Mouse (Mus musculus): ENCODE data around the gene Napa. TPM values are rescaled to one million over a fixed set of nuclear protein-coding genes. Genes with fewer than 3 reads are reported as not detected.
A peak's percentile ranks its signal among the peaks of the same experiment; 100 is the strongest.

Gene Napa
- polyA plus RNA-seq, 1 experiment from 2014 or later: 247 TPM

DNA sequence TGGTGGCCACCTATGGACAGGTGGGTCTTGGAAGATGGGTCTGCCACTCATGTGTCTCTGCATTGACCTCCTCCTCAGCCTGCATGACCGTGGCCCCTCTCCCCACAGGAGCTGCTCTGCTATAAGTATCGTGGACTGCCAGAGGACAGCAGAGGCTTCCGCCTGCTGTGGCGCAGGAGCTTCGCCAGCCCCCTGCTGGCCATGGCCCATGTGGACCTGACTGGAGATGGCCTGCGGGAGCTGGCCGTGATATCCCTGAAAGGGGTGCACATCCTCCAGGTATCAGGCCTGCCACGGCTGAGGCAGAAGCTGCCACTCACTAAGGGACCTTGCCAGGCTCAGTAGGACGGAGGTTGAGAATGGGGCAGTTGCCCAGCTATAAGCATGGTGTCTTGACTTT is 27.6 kb downstream of the Napa start:
- WGBS: 85% methylated on average over 9 of the region's 9 CpGs

DNA sequence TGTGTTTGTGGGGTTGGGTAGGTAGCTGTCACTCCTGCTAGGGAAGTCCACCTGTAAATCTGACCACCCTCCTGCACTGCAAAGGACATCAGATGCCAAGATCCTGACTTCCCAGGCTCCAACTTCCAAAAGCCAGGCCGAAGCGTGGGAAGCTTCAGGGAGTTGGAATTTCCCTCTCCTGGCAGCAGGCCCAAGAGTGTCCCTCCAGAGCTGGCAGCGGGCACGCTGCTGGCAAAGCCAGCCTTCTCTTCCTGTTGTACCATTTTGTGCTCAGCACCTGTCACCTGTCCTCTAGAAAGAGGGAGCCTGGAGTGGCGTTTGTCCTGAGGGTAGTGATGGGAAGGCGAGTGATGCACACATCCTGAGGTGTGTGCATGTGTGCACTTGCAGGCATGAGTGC is 30.1 kb downstream of the Napa start:
- Histone ChIP-seq H3K27ac (replicated peaks) (no peak overlapping the region), H3K9me3 (no peaks in the 10 kb centered on the region), H3K36me3 (peaks cover 28% of the 10 kb centered on the region), H3K27me3 (no peaks in the 10 kb centered on the region), H3K9ac (no peak overlapping the region), H3K4me3 (no peak overlapping the region), H3K4me1 (replicated peaks) (peaks cover 46% of the 10 kb centered on the region), H3K4me2 (no peak overlapping the region)
- 87% methylated on average over 6 of the region's 6 CpGs for WGBS
- no peak for ATAC-seq (ENCODE audit: low read depth)

More for the DNA sequence above, 27.6 kb downstream of the Napa start:
- Histone ChIP-seq H3K4me1 (replicated peaks) (peaks cover 26% of the 10 kb centered on the region), H3K4me2 (no peak overlapping the region), H3K36me3 (peaks cover 28% of the 10 kb centered on the region), H3K9me3 (no peaks in the 10 kb centered on the region), H3K27me3 (no peaks in the 10 kb centered on the region), H3K4me3 (no peak overlapping the region), H3K9ac (no peak overlapping the region), H3K27ac (replicated peaks) (no peak overlapping the region)
- ATAC-seq (ENCODE audit: low read depth): no peak

DNA sequence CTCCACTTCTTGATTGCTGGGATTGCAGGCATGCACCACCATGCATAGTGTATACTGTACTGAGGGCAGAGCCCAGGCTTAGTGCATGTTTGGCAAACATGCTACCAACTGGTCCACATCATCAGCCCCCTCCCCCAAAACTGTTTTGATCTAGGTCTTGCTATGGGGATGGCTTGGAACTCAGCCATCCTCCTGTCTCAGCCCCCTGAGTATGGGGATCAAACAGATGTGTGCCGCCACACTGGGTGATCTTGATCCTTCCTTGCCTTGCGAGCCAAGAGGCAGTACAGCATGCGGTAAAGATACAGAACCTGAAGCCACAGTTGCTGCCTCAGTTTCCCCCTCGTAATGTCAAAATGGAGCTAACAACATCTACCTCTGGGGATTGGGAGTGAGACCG is 30.6 kb downstream of the Napa start:
- WGBS: 67% methylated on average over 5 of the region's 5 CpGs
- Histone ChIP-seq H3K9ac (peak overlapping the region; percentile 31; the same call in 1 of the 2 replicates), H3K4me2 (peak overlapping the region; percentile 74), H3K4me3 (peak overlapping the region; percentile 58; the same call in 1 of the 2 replicates), H3K4me1 (replicated peaks) (peaks cover 52% of the 10 kb centered on the region), H3K36me3 (peaks cover 23% of the 10 kb centered on the region), H3K9me3 (no peaks in the 10 kb centered on the region), H3K27me3 (no peaks in the 10 kb centered on the region), H3K27ac (replicated peaks) (peak overlapping the region; percentile 85; the same call in 1 of the 2 replicates)
- ATAC-seq (ENCODE audit: low read depth): no peak

DNA sequence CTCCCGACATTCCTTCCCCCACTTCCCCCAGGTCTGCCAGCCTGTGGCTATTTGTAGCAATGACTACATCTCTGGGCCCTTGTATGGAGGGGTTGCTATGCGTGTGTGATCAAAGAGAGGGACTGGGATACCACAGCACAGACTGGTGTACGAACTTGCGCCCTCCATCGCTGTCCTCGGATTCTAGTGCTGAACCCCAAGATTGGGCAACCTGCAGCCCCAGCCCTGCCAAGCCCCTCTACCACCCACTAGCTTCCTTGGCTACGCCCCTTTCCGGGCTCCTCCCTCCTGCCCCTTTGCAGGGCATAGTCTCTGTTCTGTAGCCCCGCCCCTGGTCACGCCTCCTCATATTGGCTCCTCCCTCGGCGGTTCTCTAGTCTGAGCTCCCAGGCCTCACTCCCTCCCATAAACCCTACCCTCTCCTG is 31.2 kb downstream of the Napa start, which contains the start of gene Slc8a2:
Slc8a2 (plus strand) TSS at position 406 of the 425 bp plus-strand sequence.
- ATAC-seq (ENCODE audit: low read depth): peak; percentile 89
- peak within 1 kb of the TSS; percentile 86 for H3K9ac ChIP-seq
- peak within 1 kb of the TSS; percentile 85 for H3K27ac ChIP-seq (replicated peaks)
- H3K27me3 ChIP-seq: no peaks in the 10 kb centered on the region
- H3K4me2 ChIP-seq: peak within 1 kb of the TSS; percentile 74
- WGBS: 2% methylated on average over 12 of the region's 12 CpGs
- peaks cover 57% of the 10 kb centered on the region for H3K4me1 ChIP-seq (replicated peaks)
- peaks cover 20% of the 10 kb centered on the region for H3K36me3 ChIP-seq
- H3K4me3 ChIP-seq: peak within 1 kb of the TSS; percentile 58
- H3K9me3 ChIP-seq: no peaks in the 10 kb centered on the region

DNA sequence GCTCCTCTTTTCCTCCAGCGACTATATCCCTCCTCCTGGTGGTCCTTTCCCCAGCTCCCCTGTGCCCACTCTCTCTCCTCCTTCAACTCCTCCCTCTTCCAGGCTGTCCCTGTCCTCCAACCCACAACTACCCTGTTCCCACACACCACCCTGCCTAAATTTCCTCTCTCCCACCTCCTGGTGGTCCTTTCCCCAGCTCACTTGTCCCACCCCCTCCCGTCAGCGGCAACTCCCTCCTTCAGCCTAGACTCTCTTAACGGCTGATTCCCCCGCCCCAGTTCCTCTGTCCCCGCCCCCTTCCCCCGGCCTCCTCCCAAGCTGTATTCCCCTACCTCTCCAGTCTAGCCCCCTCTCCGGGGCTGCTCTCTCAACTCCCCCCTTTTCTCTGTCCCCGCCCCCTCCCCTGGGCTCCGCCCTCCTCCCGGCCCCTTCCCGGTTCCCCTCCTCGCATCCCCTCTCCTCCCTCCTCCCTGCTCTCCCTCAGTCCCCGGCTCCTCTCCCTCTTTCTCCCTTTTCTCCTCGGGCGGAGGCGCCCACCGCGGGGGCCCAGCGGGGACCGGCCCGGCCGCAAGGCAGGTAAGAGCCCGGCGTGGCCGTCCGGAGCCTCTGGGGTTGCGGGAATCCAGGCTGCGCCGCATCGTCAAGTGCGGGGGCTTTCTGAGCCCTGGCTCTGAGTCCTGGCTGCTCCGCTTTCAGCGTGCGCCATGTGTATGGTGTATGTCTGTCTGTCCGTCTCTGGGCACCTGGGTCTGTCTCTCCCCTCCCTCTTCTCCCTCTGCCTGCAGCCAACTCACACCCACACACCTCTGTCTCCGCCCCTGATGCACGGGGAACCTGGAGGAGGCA is 31.8 kb downstream of the Napa start:
- H3K36me3 ChIP-seq: peaks cover 16% of the 10 kb centered on the region
- ATAC-seq (ENCODE audit: low read depth): peak; percentile 75
- peak overlapping the region; percentile 85 for H3K27ac ChIP-seq (replicated peaks)
- H3K4me3 ChIP-seq: peak overlapping the region; percentile 58
- peaks cover 63% of the 10 kb centered on the region for H3K4me1 ChIP-seq (replicated peaks)
- no peaks in the 10 kb centered on the region for H3K27me3 ChIP-seq
- H3K4me2 ChIP-seq: peak overlapping the region; percentile 74
- no peaks in the 10 kb centered on the region for H3K9me3 ChIP-seq
- 1% methylated on average over 38 of the region's 38 CpGs for WGBS
- H3K9ac ChIP-seq: peak overlapping the region; percentile 86

GRCm38 (mm10) chr7:16130956-16131634 is 32.8 kb downstream of the Napa start:
- H3K9ac ChIP-seq: peak overlapping the region; percentile 86
- no peaks in the 10 kb centered on the region for H3K27me3 ChIP-seq
- ATAC-seq (ENCODE audit: low read depth): no peak
- peak overlapping the region; percentile 85 for H3K27ac ChIP-seq (replicated peaks)
- H3K4me3 ChIP-seq: peak overlapping the region; percentile 58
- peaks cover 74% of the 10 kb centered on the region for H3K4me1 ChIP-seq (replicated peaks)
- no peaks in the 10 kb centered on the region for H3K9me3 ChIP-seq
- H3K36me3 ChIP-seq: peaks cover 6% of the 10 kb centered on the region; the same call in 1 of the 2 replicates
- 36% methylated on average over 13 of the region's 13 CpGs for WGBS
- peak overlapping the region; percentile 74 for H3K4me2 ChIP-seq

GRCm38 (mm10) chr7:16132161-16132581 is 33.9 kb downstream of the Napa start:
- peaks cover 84% of the 10 kb centered on the region for H3K4me1 ChIP-seq (replicated peaks)
- no peaks in the 10 kb centered on the region for H3K27me3 ChIP-seq
- H3K9me3 ChIP-seq: no peaks in the 10 kb centered on the region
- peak overlapping the region; percentile 85 for H3K27ac ChIP-seq (replicated peaks)
- WGBS: 8% methylated on average over 7 of the region's 7 CpGs
- H3K4me2 ChIP-seq: peak overlapping the region; percentile 74
- H3K4me3 ChIP-seq: peak overlapping the region; percentile 58
- H3K9ac ChIP-seq: peak overlapping the region; percentile 86
- H3K36me3 ChIP-seq: peaks cover 5% of the 10 kb centered on the region; the same call in 1 of the 2 replicates
- no peak for ATAC-seq (ENCODE audit: low read depth)

DNA sequence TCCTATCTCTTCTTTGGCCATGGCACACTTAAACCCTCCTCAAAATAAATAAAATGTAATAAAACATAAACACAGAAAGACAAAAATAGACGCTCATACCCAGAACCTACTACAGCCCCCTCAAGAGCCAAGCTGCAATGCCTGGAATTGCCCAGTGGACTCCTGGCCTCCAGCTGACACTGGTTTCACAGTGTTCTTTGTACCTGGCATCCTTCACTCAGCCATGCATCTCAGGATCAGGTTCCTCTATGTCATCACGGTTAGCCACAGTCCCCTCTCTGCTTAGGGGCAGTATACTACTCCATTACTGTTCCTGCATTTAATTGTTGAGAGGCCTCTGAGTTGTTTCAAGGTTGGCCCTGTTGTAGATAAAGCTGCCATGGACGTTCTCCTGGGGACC is 34.7 kb downstream of the Napa start:
- WGBS: 72% methylated on average over 3 of the region's 3 CpGs
- H3K4me3 ChIP-seq: peak overlapping the region; percentile 58
- H3K9me3 ChIP-seq: no peaks in the 10 kb centered on the region
- no peaks in the 10 kb centered on the region for H3K27me3 ChIP-seq
- peaks cover 88% of the 10 kb centered on the region for H3K4me1 ChIP-seq (replicated peaks)
- peak overlapping the region; percentile 74 for H3K4me2 ChIP-seq
- peak overlapping the region; percentile 85 for H3K27ac ChIP-seq (replicated peaks)
- no peak for ATAC-seq (ENCODE audit: low read depth)
- H3K36me3 ChIP-seq: 0 out of 2 replicates have a peak, but pooled peaks cover 4% of the 10 kb centered on the region
- H3K9ac ChIP-seq: peak overlapping the region; percentile 86; the same call in 1 of the 2 replicates

DNA sequence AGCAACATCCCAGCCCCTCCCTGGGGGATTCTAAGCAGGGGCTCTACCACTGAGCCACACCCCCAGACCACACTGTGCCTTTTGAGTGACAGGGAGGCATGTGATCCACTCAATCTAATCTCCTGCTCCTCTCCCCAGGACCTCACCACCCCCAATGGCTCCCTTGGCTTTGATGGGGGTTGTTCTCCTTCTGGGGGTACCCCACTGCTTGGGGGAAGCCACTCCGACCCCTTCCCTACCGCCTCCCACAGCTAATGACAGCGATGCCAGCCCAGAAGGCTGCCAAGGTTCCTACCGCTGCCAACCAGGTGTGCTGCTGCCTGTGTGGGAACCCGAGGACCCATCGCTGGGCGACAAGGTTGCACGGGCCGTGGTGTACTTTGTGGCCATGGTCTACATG is 35.4 kb downstream of the Napa start:
- Histone ChIP-seq H3K27ac (replicated peaks) (peak overlapping the region; percentile 85), H3K9me3 (no peaks in the 10 kb centered on the region), H3K9ac (0 out of 2 replicates have a peak overlapping the region, but pooled peaks have one; percentile 86), H3K4me3 (no peak overlapping the region), H3K4me1 (replicated peaks) (peaks cover 91% of the 10 kb centered on the region), H3K27me3 (no peaks in the 10 kb centered on the region), H3K4me2 (peak overlapping the region; percentile 74), H3K36me3 (0 out of 2 replicates have a peak, but pooled peaks cover 4% of the 10 kb centered on the region)
- WGBS: 84% methylated on average over 9 of the region's 9 CpGs
- ATAC-seq (ENCODE audit: low read depth): no peak

- H3K4me3 ChIP-seq: no peak overlapping the region
- H3K36me3 ChIP-seq: peaks cover 12% of the 10 kb centered on the region
- no peaks in the 10 kb centered on the region for H3K27me3 ChIP-seq
- H3K4me2 ChIP-seq: peak overlapping the region; percentile 74
- peak overlapping the region; percentile 85 for H3K27ac ChIP-seq (replicated peaks)
- WGBS: 15% methylated on average over 7 of the region's 7 CpGs
- ATAC-seq (ENCODE audit: low read depth): peak; percentile 63
- H3K9me3 ChIP-seq: no peaks in the 10 kb centered on the region
- peaks cover 84% of the 10 kb centered on the region for H3K4me1 ChIP-seq (replicated peaks)
- 0 out of 2 replicates have a peak overlapping the region, but pooled peaks have one; percentile 12 for H3K9ac ChIP-seq
These were observed 36.7 kb downstream of the Napa start for GRCm38 (mm10) chr7:16134951-16135392.

- Histone ChIP-seq H3K4me3 (no peak overlapping the region), H3K27ac (replicated peaks) (no peak overlapping the region; the same call in 1 of the 2 replicates), H3K9ac (no peak overlapping the region), H3K36me3 (peaks cover 49% of the 10 kb centered on the region), H3K4me1 (replicated peaks) (peaks cover 17% of the 10 kb centered on the region), H3K4me2 (0 out of 2 replicates have a peak overlapping the region, but pooled peaks have one; percentile 11), H3K9me3 (no peaks in the 10 kb centered on the region), H3K27me3 (no peaks in the 10 kb centered on the region)
- ATAC-seq (ENCODE audit: low read depth): peak; percentile 15; the same call in 1 of the 2 replicates
- WGBS: 25% methylated on average over 27 of the region's 27 CpGs
These were observed 48.5 kb downstream of the Napa start for GRCm38 (mm10) chr7:16146489-16147410.
